Mouse (Mus musculus) hindbrain, embryonic 16.5 days (tissue): ENCODE results near the gene Gsg1l. TPM values are rescaled to one million over a fixed set of nuclear protein-coding genes. Genes with fewer than 3 reads are reported as not detected.

Experiments used
- ATAC-seq: fragments of 200-750 bp; cut with Nextera tagmentation; 2 replicates; pipeline ENCODE4 v1.8.0; 2017; ENCODE audit warnings: moderate TSS enrichment, moderate library complexity
- H3K27ac ChIP-seq: fragments of 300-500 bp; sonication (generic); 2 replicates; pipeline ENCODE4 v1.5.1; 2014; ENCODE audit warnings: low read depth, mild to moderate bottlenecking, control low read depth, low read length, moderate library complexity
- H3K27me3 ChIP-seq: fragments of 300-500 bp; sonication (generic); replicated peaks from 2 replicates; pipeline ENCODE4 v1.6.1; 2014; ENCODE audit warnings: low read length; ENCODE audit not compliant: control insufficient read depth, insufficient read depth
- H3K36me3 ChIP-seq: fragments of 300-500 bp; sonication (generic); 2 replicates; pipeline ENCODE4 v1.6.1; 2014; ENCODE audit warnings: mild to moderate bottlenecking, low read length, moderate library complexity, mixed read lengths; ENCODE audit not compliant: control insufficient read depth, insufficient read depth
- H3K4me1 ChIP-seq: fragments of 300-500 bp; sonication (generic); 2 replicates; pipeline ENCODE4 v1.6.1; 2014; ENCODE audit warnings: low read depth, low read length; ENCODE audit not compliant: control insufficient read depth, insufficient read depth
- H3K4me2 ChIP-seq: fragments of 300-500 bp; sonication (generic); 2 replicates; pipeline ENCODE4 v1.6.1; 2014; ENCODE audit warnings: mild to moderate bottlenecking, low read length, control low read depth, moderate library complexity
- H3K4me3 ChIP-seq: fragments of 300-500 bp; sonication (generic); 2 replicates; pipeline ENCODE4 v1.5.1; 2014; ENCODE audit warnings: mild to moderate bottlenecking, low read length, control low read depth, moderate library complexity
- H3K9ac ChIP-seq: fragments of 300-500 bp; sonication (generic); 2 replicates; pipeline ENCODE4 v1.6.1; 2014; ENCODE audit warnings: low read depth, mild to moderate bottlenecking, control low read depth, low read length, moderate library complexity
- H3K9me3 ChIP-seq: fragments of 300-500 bp; sonication (generic); 2 replicates; pipeline ENCODE4 v1.6.1; 2014; ENCODE audit warnings: mild to moderate bottlenecking, low read length, moderate library complexity; ENCODE audit not compliant: control insufficient read depth
- WGBS: fragments of 180-500 bp; shearing (Covaris S2); extraction: QIAGEN DNeasy Blood & Tissue Kit; methylation state at CpG from one replicate; pipeline ENCODE4 v1.1.7; 2014; 5-methylcytosine and 5-hydroxymethylcytosine counted together
- polyA plus RNA-seq: library from polyadenylated mRNA; unstranded; fragments of >200 nt; fragmentation: Nextera tagmentation; extraction: Ambion mirVana; gene quantifications from 2 replicates; pipeline ENCODE4 v1.2.1, GENCODE M21; 2015

Gene Gsg1l
- polyA plus RNA-seq, 1 experiment from 2014 or later = 16.9 TPM

GRCm38 (mm10) chr7:126099163-126099775 lies 17.1 kb upstream of the Gsg1l start:
- no peak overlapping the region for H3K9ac ChIP-seq
- H3K36me3 ChIP-seq = peaks cover 23% of the 10 kb centered on the region
- H3K4me3 ChIP-seq = no peak overlapping the region
- no peaks in the 10 kb centered on the region for H3K4me1 ChIP-seq
- WGBS = 94% methylated on average over 7 of the region's 7 CpGs
- no peak overlapping the region for H3K4me2 ChIP-seq
- H3K9me3 ChIP-seq = no peaks in the 10 kb centered on the region
- ATAC-seq = no peak
- H3K27me3 ChIP-seq = no peaks in the 10 kb centered on the region
- H3K27ac ChIP-seq = no peak overlapping the region

GRCm38 (mm10) chr7:126097219-126097915 lies 15.2 kb upstream of the Gsg1l start:
- Histone ChIP-seq H3K4me2 (no peak overlapping the region), H3K9me3 (no peaks in the 10 kb centered on the region), H3K27ac (no peak overlapping the region), H3K9ac (no peak overlapping the region), H3K4me3 (no peak overlapping the region), H3K36me3 (peaks cover 19% of the 10 kb centered on the region), H3K4me1 (no peaks in the 10 kb centered on the region), H3K27me3 (no peaks in the 10 kb centered on the region)
- no peak for ATAC-seq
- WGBS = 86% methylated on average over 7 of the region's 9 CpGs

- Histone ChIP-seq H3K27ac (no peak overlapping the region), H3K9ac (no peak overlapping the region), H3K9me3 (no peaks in the 10 kb centered on the region), H3K27me3 (no peaks in the 10 kb centered on the region), H3K36me3 (peaks cover 13% of the 10 kb centered on the region), H3K4me1 (no peaks in the 10 kb centered on the region), H3K4me3 (no peak overlapping the region), H3K4me2 (no peak overlapping the region)
- 85% methylated on average over 5 of the region's 5 CpGs for WGBS
- no peak for ATAC-seq
Measured at GRCm38 (mm10) chr7:126096596-126096995, 14.4 kb upstream of the Gsg1l start.

- Histone ChIP-seq H3K27ac (no peak overlapping the region), H3K27me3 (no peaks in the 10 kb centered on the region), H3K9me3 (peaks cover 3% of the 10 kb centered on the region; the same call in 1 of the 2 replicates), H3K36me3 (peaks cover 6% of the 10 kb centered on the region; the same call in 1 of the 2 replicates), H3K4me2 (no peak overlapping the region), H3K9ac (no peak overlapping the region), H3K4me3 (no peak overlapping the region), H3K4me1 (no peaks in the 10 kb centered on the region)
- no peak for ATAC-seq
- 91% methylated on average over 5 of the region's 5 CpGs for WGBS
Measured at GRCm38 (mm10) chr7:126094738-126095137, 12.5 kb upstream of the Gsg1l start.

GRCm38 (mm10) chr7:126093162-126093561 lies 11.0 kb upstream of the Gsg1l start:
- Histone ChIP-seq H3K36me3 (0 out of 2 replicates have a peak, but pooled peaks cover 3% of the 10 kb centered on the region), H3K27ac (no peak overlapping the region), H3K27me3 (no peaks in the 10 kb centered on the region), H3K9me3 (peaks cover 3% of the 10 kb centered on the region; the same call in 1 of the 2 replicates), H3K4me2 (no peak overlapping the region), H3K4me1 (no peaks in the 10 kb centered on the region), H3K9ac (no peak overlapping the region), H3K4me3 (no peak overlapping the region)
- 32% methylated on average over 3 of the region's 3 CpGs for WGBS
- ATAC-seq = no peak

GRCm38 (mm10) chr7:126089782-126090181 lies 7.6 kb upstream of the Gsg1l start:
- Histone ChIP-seq H3K9me3 (peaks cover 3% of the 10 kb centered on the region; the same call in 1 of the 2 replicates), H3K4me2 (no peak overlapping the region), H3K27ac (no peak overlapping the region), H3K4me3 (no peak overlapping the region), H3K9ac (no peak overlapping the region), H3K36me3 (no peaks in the 10 kb centered on the region), H3K27me3 (no peaks in the 10 kb centered on the region), H3K4me1 (peaks cover 11% of the 10 kb centered on the region)
- ATAC-seq = peak; percentile 7; the same call in 1 of the 2 replicates
- WGBS = 13% methylated on average over 6 of the region's 6 CpGs

- H3K9ac ChIP-seq = no peak overlapping the region
- H3K4me2 ChIP-seq = no peak overlapping the region
- H3K27me3 ChIP-seq = no peaks in the 10 kb centered on the region
- H3K4me3 ChIP-seq = no peak overlapping the region
- H3K4me1 ChIP-seq = peaks cover 21% of the 10 kb centered on the region
- peaks cover 3% of the 10 kb centered on the region; the same call in 1 of the 2 replicates for H3K9me3 ChIP-seq
- H3K27ac ChIP-seq = no peak overlapping the region
- no peak for ATAC-seq
- WGBS = 21% methylated on average over 5 of the region's 6 CpGs
- no peaks in the 10 kb centered on the region for H3K36me3 ChIP-seq
Measured at GRCm38 (mm10) chr7:126088155-126088554, 5.9 kb upstream of the Gsg1l start.

- H3K4me2 ChIP-seq = no peak overlapping the region
- 64% methylated on average over 10 of the region's 10 CpGs for WGBS
- H3K9me3 ChIP-seq = peaks cover 3% of the 10 kb centered on the region; the same call in 1 of the 2 replicates
Measured at GRCm38 (mm10) chr7:126087602-126088001, 5.4 kb upstream of the Gsg1l start.

GRCm38 (mm10) chr7:126086321-126086741 lies 4.1 kb upstream of the Gsg1l start:
- Histone ChIP-seq H3K27me3 (no peaks in the 10 kb centered on the region), H3K4me2 (no peak overlapping the region), H3K4me3 (no peak overlapping the region), H3K9me3 (peaks cover 1% of the 10 kb centered on the region; the same call in 1 of the 2 replicates), H3K36me3 (no peaks in the 10 kb centered on the region), H3K27ac (no peak overlapping the region), H3K4me1 (peaks cover 31% of the 10 kb centered on the region), H3K9ac (no peak overlapping the region)
- ATAC-seq = no peak
- WGBS = 13% methylated on average over 6 of the region's 6 CpGs

More at GRCm38 (mm10) chr7:126087602-126088001, 5.4 kb upstream of the Gsg1l start:
- Histone ChIP-seq H3K4me3 (no peak overlapping the region), H3K27ac (no peak overlapping the region), H3K27me3 (no peaks in the 10 kb centered on the region), H3K36me3 (no peaks in the 10 kb centered on the region), H3K9ac (no peak overlapping the region), H3K4me1 (peaks cover 25% of the 10 kb centered on the region)
- ATAC-seq = no peak
